Mouse (Mus musculus) monocyte, adult 5-6 weeks (primary cell): ENCODE measurements at regions not wholly inside any gene's neighbourhood (a gene's known extent, or its start where the extent isn't known, plus 50 kb on each side); places are given as distances from the start of the nearest gene placed in this dataset.

ENCODE experiments used
- ATAC-seq: fragments of 153-309, 156-312 bp; replicated peaks from 2 replicates; pipeline ENCODE4 v1.8.0; 2017; ENCODE audit warnings: mild to moderate bottlenecking; ENCODE audit not compliant: low TSS enrichment, insufficient number of reproducible peaks, severe bottlenecking, poor library complexity, low FRiP score

- no peak for ATAC-seq
Observed at GRCm38 (mm10) chr19:16075512-16076086, 57.0 kb upstream of the Gnaq start.

- ATAC-seq: no peak
Observed at GRCm38 (mm10) chr19:16075026-16075425, 57.6 kb upstream of the Gnaq start.

GRCm38 (mm10) chr19:16067314-16067713 lies 65.3 kb upstream of the Gnaq start:
- no peak for ATAC-seq

DNA sequence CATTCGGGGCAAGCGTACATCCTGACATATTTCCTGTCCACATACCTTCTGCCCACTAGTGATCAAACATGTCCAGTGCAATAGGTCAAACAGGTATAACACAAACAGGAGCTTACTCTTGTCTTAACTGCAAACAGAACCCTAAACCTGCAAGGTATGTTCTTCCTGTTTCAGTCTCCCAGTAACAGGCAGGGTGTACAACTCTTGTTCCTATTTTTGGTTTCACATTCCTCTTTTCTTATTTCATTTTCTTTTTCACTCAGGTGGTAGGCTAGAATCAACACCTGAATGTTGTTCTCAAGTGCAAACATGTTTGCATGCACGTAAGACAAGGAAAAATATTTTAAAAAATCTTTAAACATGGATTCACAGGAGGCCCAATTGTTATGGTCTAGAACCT lies 67.7 kb upstream of the Gnaq start:
- no peak for ATAC-seq

GRCm38 (mm10) chr19:16063916-16064580 lies 68.6 kb upstream of the Gnaq start:
- ATAC-seq: peak; percentile 45

- no peak for ATAC-seq
Observed at GRCm38 (mm10) chr19:16063533-16063915, 69.1 kb upstream of the Gnaq start.

DNA sequence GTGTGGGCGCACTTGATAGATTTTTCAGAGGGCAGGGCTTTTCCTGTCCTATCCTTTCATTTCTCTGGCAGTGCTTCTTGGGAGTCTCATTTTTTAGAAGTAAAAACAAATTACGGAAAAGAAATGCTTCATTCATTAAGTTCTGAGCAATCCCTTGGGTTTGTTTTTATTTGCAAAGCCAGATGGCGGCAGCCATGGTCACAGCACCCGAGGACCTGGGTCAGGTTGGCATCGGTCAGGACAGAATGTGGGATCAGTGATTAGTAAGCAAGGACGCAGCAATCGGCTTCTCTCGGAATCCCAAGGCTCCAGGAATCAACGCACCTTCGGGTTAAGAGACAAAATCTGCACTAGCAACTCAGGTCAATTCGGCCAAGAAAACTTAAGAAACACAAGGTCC lies 70.8 kb upstream of the Gnaq start:
- ATAC-seq: no peak

- ATAC-seq: no peak
Observed at GRCm38 (mm10) chr19:16059026-16059425, 73.6 kb upstream of the Gnaq start.

- no peak for ATAC-seq
Observed at GRCm38 (mm10) chr19:16050220-16051055, 65.6 kb upstream of the Cep78 start.

GRCm38 (mm10) chr19:16049646-16050045 lies 64.9 kb upstream of the Cep78 start:
- ATAC-seq: no peak

DNA sequence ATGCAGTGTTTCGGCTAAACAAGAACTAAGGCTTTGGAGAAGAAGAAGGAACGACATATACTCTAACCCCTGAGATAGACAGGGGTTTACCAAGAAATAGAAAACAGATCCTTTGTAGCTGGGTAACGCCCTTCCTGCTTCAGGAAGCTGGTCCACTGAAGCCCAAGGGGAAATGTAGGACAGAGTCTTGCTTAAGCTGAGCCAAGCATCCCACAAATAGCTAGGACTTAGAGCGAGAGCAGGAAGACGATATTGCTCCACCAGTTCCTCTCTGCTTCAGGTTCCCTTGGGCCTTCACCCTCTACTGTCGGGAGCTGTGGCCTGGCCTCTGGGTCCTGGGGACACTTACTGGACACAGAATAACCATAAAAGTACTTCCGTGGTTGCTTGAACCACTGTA lies 62.2 kb upstream of the Cep78 start:
- no peak for ATAC-seq

GRCm38 (mm10) chr19:16045261-16045660 lies 60.5 kb upstream of the Cep78 start:
- no peak for ATAC-seq

GRCm38 (mm10) chr19:16044169-16044568 lies 59.4 kb upstream of the Cep78 start:
- ATAC-seq: no peak

- no peak for ATAC-seq
Observed at GRCm38 (mm10) chr19:16043007-16043406, 58.2 kb upstream of the Cep78 start.

GRCm38 (mm10) chr19:16041891-16042290 lies 57.1 kb upstream of the Cep78 start:
- no peak for ATAC-seq

GRCm38 (mm10) chr19:16037806-16038205 lies 53.0 kb upstream of the Cep78 start:
- no peak for ATAC-seq
